Comparison of ENCODE assay signal across 15 mouse cellular contexts in genomic region chr10:38969543-38969942, GRCm38 (mm10). TPM values are rescaled to one million over a fixed set of nuclear protein-coding genes. Genes with fewer than 3 reads are reported as not detected.
A peak's percentile ranks its signal among the peaks of the same experiment; 100 is the strongest.
DNase-seq lines count a peak whose midpoint lies in the region; ATAC-seq lines count a peak whose summit lies in the region.
"Had no signal": no experiment of that assay in that cellular context is flagged by ENCODE, and none has a peak within 500 bp of the region (broad histone marks: within the 10 kb centered on the region; RNA-seq: fewer than 3 reads in every experiment).

No protein-coding gene starts in this region.

- WGBS in kidney, embryonic 14.5 days, result 96% methylated on average over 2 of the region's 2 CpGs
- 74% methylated on average over 2 of the region's 2 CpGs for WGBS in embryonic facial prominence, embryonic 15.5 days
- WGBS in limb, embryonic 15.5 days, result 73% methylated on average over 2 of the region's 2 CpGs

- no peaks in the 10 kb centered on the region for H3K27me3 ChIP-seq in kidney, embryonic 14.5 days (ENCODE audit: control insufficient read depth, insufficient read depth, low read length)
- no peaks in the 10 kb centered on the region for H3K27me3 ChIP-seq in embryonic facial prominence, embryonic 15.5 days
- no peaks in the 10 kb centered on the region for H3K27me3 ChIP-seq in limb, embryonic 15.5 days
- H3K27me3 ChIP-seq: hindbrain, embryonic 15.5 days had no signal

- DNase-seq in adrenal gland, adult 2 months, result peak; percentile 68
- DNase-seq in adrenal gland, postnatal 4 days (ENCODE audit: low spot score in 2 of 2), result no peak
- DNase-seq in kidney, adult 18-20 months, result no peak
- DNase-seq in cerebellum, postnatal 14 days, result no peak
- no peak for DNase-seq in MN1 (ENCODE audit: low spot score)
- DNase-seq: cerebellum, adult 9-10 months; layer of hippocampus, adult 9-11 months; liver had no signal

- H3K36me3 ChIP-seq in kidney, embryonic 14.5 days (ENCODE audit: control insufficient read depth, insufficient read depth, low read length), result peaks cover 2% of the 10 kb centered on the region; the same call in 1 of the 2 replicates
- no peaks in the 10 kb centered on the region for H3K36me3 ChIP-seq in embryonic facial prominence, embryonic 15.5 days
- H3K36me3 ChIP-seq in limb, embryonic 15.5 days, result peaks cover 5% of the 10 kb centered on the region; the same call in 1 of the 2 replicates
- H3K36me3 ChIP-seq: hindbrain, embryonic 15.5 days had no signal

- H3K9me3 ChIP-seq in kidney, embryonic 14.5 days (ENCODE audit: control insufficient read depth, low read length), result no peaks in the 10 kb centered on the region
- H3K9me3 ChIP-seq in embryonic facial prominence, embryonic 15.5 days (replicated peaks), result no peaks in the 10 kb centered on the region
- H3K9me3 ChIP-seq in limb, embryonic 15.5 days, result no peaks in the 10 kb centered on the region
- H3K9me3 ChIP-seq: hindbrain, embryonic 15.5 days; megakaryocyte, embryonic 14.5 days had no signal

- H3K9ac ChIP-seq in kidney, embryonic 14.5 days (ENCODE audit: low read depth, low read length), result no peak overlapping the region
- no peak overlapping the region for H3K9ac ChIP-seq in embryonic facial prominence, embryonic 15.5 days
- no peak overlapping the region for H3K9ac ChIP-seq in limb, embryonic 15.5 days
- H3K9ac ChIP-seq: hindbrain, embryonic 15.5 days had no signal

- ATAC-seq in kidney, embryonic 14.5 days (ENCODE audit: low FRiP score, low TSS enrichment), result no peak
- ATAC-seq in embryonic facial prominence, embryonic 15.5 days (ENCODE audit: insufficient number of reproducible peaks, low FRiP score, low TSS enrichment, low read depth), result no peak
- no peak for ATAC-seq in limb, embryonic 15.5 days (ENCODE audit: insufficient number of reproducible peaks, low FRiP score, low TSS enrichment, low read depth)

- H3K4me1 ChIP-seq in kidney, embryonic 14.5 days (ENCODE audit: control insufficient read depth, insufficient read depth, low read length), result peaks cover 13% of the 10 kb centered on the region
- H3K4me1 ChIP-seq in embryonic facial prominence, embryonic 15.5 days, result peaks cover 24% of the 10 kb centered on the region
- H3K4me1 ChIP-seq in limb, embryonic 15.5 days, result peaks cover 34% of the 10 kb centered on the region

- peak overlapping the region; percentile 77; the same call in 1 of the 2 replicates for H3K4me2 ChIP-seq in kidney, embryonic 14.5 days (replicated peaks; ENCODE audit: low read depth, low read length)
- peak overlapping the region; percentile 60; the same call in 1 of the 2 replicates for H3K4me2 ChIP-seq in embryonic facial prominence, embryonic 15.5 days (replicated peaks)
- H3K4me2 ChIP-seq in limb, embryonic 15.5 days, result peak overlapping the region; percentile 49; the same call in 1 of the 2 replicates

- H3K4me3 ChIP-seq in kidney, embryonic 14.5 days (ENCODE audit: low read length), result no peak overlapping the region
- H3K4me3 ChIP-seq in embryonic facial prominence, embryonic 15.5 days (replicated peaks), result peak overlapping the region; percentile 61; the same call in 1 of the 2 replicates
- no peak overlapping the region; the same call in 1 of the 2 replicates for H3K4me3 ChIP-seq in limb, embryonic 15.5 days
- H3K4me3 ChIP-seq: erythroblast, embryonic 14.5 days; hindbrain, embryonic 15.5 days; megakaryocyte, embryonic 14.5 days; myocyte had no signal

- no peak overlapping the region for H3K27ac ChIP-seq in kidney, embryonic 14.5 days (ENCODE audit: low read depth, low read length)
- H3K27ac ChIP-seq in embryonic facial prominence, embryonic 15.5 days (replicated peaks), result 0 out of 2 replicates have a peak overlapping the region, but pooled peaks have one; percentile 6
- H3K27ac ChIP-seq in limb, embryonic 15.5 days, result peak overlapping the region; percentile 19; the same call in 1 of the 2 replicates
- H3K27ac ChIP-seq: hindbrain, embryonic 15.5 days had no signal

RNA-seq across cellular contexts. Expression of gene Lama4, which starts 4.2 kb away (rescaled TPM):
- 10 to 100 TPM; 38.9 to 51.2 TPM for total RNA-seq in adrenal gland, adult 2 months (2021)
- 30.2 and 38.6 TPM in 2 replicates for polyA plus RNA-seq in adrenal gland, adult 2 months (2012; rRNA removed)
- 100 to 1,000 TPM; 115 to 122 TPM for total RNA-seq in adrenal gland, postnatal 4 days (2021)
- 40.9 and 71.5 TPM in 2 replicates for polyA plus RNA-seq in kidney, embryonic 14.5 days (2014; fragmentation: Nextera tagmentation; extraction: Ambion mirVana)
- polyA plus RNA-seq in embryonic facial prominence, embryonic 15.5 days (2015; fragmentation: Nextera tagmentation; extraction: Ambion mirVana), result 94.2 and 95.1 TPM in 2 replicates
- 83.9 and 85.8 TPM in 2 replicates for polyA plus RNA-seq in limb, embryonic 15.5 days (2015; fragmentation: Nextera tagmentation; extraction: Ambion mirVana)
- polyA plus RNA-seq: erythroblast, embryonic 14.5 days had no signal
